Mouse (Mus musculus): ENCODE data around the gene Pip5k1b.
"Not testable (repeated sequence)": the region's sequence is repeated elsewhere in the genome, so short reads cannot be mapped to it uniquely, and the experiment has no call there.

Pip5k1b gene

GRCm38 (mm10) chr19:24555466-24555903 is at the start of gene Pip5k1b:
Pip5k1b (minus strand) TSS chr19:24555872.
- DNase-seq = peak; percentile 75

GRCm38 (mm10) chr19:24604105-24604504 is 48.4 kb upstream of the Pip5k1b start:
- DNase-seq = no peak

DNA sequence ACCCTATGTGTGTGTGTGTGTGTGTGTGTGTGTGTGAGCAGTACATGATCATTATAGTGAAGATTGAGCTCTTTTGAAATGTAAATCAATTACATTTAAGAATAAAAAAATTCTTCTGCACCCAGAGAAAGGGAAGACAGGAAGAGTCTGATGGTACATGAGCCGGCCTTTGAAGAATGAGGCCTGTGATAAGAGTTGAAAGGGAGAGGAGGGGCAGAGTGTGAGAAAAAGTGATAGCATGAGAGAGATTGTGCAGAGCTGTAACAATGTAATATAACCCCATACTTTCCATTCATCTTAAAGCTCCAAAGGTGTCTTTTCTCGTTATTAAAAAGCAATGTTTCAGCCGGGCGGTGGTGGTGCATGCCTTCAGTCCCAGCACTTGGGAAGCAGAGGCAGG is 47.8 kb upstream of the Pip5k1b start:
- no peak for DNase-seq

- DNase-seq = no peak
Observed at GRCm38 (mm10) chr19:24586726-24587125, 31.1 kb upstream of the Pip5k1b start.

- DNase-seq = no peak
Observed at GRCm38 (mm10) chr19:24585171-24585570, 29.5 kb upstream of the Pip5k1b start.

- no peak for DNase-seq
Observed at GRCm38 (mm10) chr19:24583956-24584355, 28.3 kb upstream of the Pip5k1b start.

GRCm38 (mm10) chr19:24576125-24576524 is 20.5 kb upstream of the Pip5k1b start:
- no peak for DNase-seq

DNA sequence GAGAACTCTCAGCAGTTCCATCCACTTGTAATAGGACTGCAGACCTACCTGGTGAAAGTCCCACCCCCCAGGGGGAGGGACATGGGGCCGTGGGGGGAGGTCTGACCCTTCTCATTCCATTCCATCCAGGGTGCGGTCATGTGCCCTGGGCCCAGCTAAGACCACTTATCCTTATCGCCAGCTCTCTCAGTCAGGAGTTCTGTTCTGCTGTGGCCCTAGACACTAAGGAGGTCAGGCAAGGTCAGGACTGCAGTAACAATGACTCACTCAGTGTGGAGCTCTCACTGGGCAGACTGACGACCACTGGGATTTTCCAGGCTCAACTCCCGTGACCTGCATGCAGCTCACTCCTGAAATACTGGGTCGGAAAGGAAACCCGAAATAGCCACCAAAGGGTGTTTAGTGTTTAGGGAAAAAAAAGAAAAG is 16.1 kb upstream of the Pip5k1b start:
- no peak for DNase-seq

GRCm38 (mm10) chr19:24570969-24571368 is 15.3 kb upstream of the Pip5k1b start:
- no peak for DNase-seq

GRCm38 (mm10) chr19:24557456-24557855 is 1.8 kb upstream of the Pip5k1b start:
- peak; percentile 20 for DNase-seq

- DNase-seq = no peak
Observed at GRCm38 (mm10) chr19:24556585-24556966, 904 bp upstream of the Pip5k1b start.

DNA sequence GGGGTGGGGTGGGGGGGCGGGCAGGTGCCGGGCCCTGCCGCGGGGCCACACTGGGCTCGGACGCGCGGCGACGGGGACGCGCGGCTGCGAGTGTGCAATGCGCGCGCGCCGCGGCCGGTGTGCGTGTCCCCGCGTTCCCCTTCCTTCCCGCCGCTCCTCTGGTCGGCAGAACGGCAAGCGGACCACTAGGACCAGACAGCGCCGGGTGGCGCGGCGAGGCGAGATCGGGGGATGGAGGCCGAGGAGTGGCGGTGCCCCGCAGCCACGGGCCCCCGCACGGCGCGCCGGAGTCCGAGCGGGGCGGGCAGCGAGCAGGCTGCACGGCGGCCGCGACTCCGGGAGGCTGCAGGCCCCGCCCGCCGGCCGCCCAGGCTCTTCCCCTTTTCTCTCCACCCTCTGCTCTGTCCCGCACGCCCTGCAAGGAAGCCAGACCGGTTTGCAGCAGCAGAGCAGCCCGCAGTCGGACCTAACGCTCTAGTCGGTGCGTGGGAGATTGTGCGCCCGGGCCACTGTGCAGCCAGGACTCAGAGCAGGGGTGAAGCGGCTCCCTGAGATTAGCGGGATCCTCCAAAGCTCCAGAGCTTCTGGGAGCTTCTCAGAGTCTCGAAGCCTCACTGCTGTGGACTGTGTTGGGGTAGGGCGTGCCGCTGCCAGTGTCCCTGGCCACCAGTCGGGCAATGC is 372 bp upstream of the Pip5k1b start:
- DNase-seq = peak; percentile 84

GRCm38 (mm10) chr19:24554911-24555465 is 684 bp downstream of the Pip5k1b start:
- peak; percentile 38 for DNase-seq

- DNase-seq = no peak
Observed at GRCm38 (mm10) chr19:24554425-24554824, 1.2 kb downstream of the Pip5k1b start.

- DNase-seq = peak; percentile 28
Observed at GRCm38 (mm10) chr19:24553291-24554075, 2.2 kb downstream of the Pip5k1b start.

- not testable (repeated sequence) for DNase-seq
Observed at GRCm38 (mm10) chr19:24552641-24553040, 3.0 kb downstream of the Pip5k1b start.

- no peak for DNase-seq
Observed at GRCm38 (mm10) chr19:24551196-24551954, 4.3 kb downstream of the Pip5k1b start.

GRCm38 (mm10) chr19:24550778-24551177 is 4.9 kb downstream of the Pip5k1b start:
- no peak for DNase-seq

- no peak for DNase-seq
Observed at GRCm38 (mm10) chr19:24550016-24550415, 5.7 kb downstream of the Pip5k1b start.

- no peak for DNase-seq
Observed at GRCm38 (mm10) chr19:24548337-24548736, 7.3 kb downstream of the Pip5k1b start.

DNA sequence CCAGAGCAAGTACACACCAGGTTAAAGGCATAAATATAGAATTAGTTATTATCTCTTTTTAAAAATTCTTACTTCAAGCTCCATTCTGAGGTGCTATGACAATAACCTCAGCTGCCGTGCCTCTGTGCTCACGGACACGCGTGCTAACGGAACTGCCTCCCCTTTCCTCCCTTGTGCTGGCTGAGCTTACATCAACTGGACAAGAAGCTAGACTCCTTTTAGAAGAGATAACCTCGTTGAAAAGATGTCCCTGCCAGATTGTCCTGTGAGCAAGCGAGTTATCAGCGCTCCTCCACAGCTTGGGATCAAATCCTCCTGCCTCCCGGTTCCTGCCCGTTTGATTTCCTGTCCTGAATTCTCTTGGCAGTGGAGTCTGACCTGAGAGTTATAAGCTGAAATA is 9.5 kb downstream of the Pip5k1b start:
- DNase-seq = no peak

GRCm38 (mm10) chr19:24543386-24544350 is 12.0 kb downstream of the Pip5k1b start:
- peak; percentile 16 for DNase-seq

All from cerebellum, adult 8-10 months (tissue).